In genomic region chr11:97309911-97310571, GRCm38 (mm10) we compare ENCODE assay signal across 8 mouse cellular contexts. TPM values are rescaled to one million over a fixed set of nuclear protein-coding genes. Genes with fewer than 3 reads are reported as not detected.
DNase-seq lines count a peak whose midpoint lies in the region; ATAC-seq and TF ChIP-seq lines count a peak whose summit lies in the region.

No protein-coding gene starts in this region.

- peak overlapping the region; percentile 62 for H3K4me2 ChIP-seq in lung, postnatal 0 days (replicated peaks; ENCODE audit: low read depth, low read length)

- under 1% methylated on average over 25 of the region's 25 CpGs for WGBS in hindbrain, embryonic 10.5 days
- under 1% methylated on average over 25 of the region's 25 CpGs for WGBS in lung, postnatal 0 days

- peaks cover 34% of the 10 kb centered on the region for H3K4me1 ChIP-seq in G1E (ENCODE audit: insufficient read depth, low read depth, low read length)
- peaks cover 26% of the 10 kb centered on the region for H3K4me1 ChIP-seq in hindbrain, embryonic 10.5 days (replicated peaks)
- H3K4me1 ChIP-seq in lung, postnatal 0 days (ENCODE audit: insufficient read depth, low read depth, low read length): peaks cover 5% of the 10 kb centered on the region; the same call in 1 of the 2 replicates

- 0 out of 2 replicates have a peak overlapping the region, but pooled peaks have one; percentile 12 for H3K9ac ChIP-seq in lung, postnatal 0 days (replicated peaks; ENCODE audit: low read depth)

- TF ChIP-seq CTCF in G1E (IDR thresholded peaks at IDR 0.05; ENCODE audit: low read depth, low read length): 0 out of 2 replicates have a peak, but pooled peaks have one; percentile 25
- TF ChIP-seq CTCF in lung, postnatal 0 days (IDR thresholded peaks at IDR 0.05): peak; percentile 91

- DNase-seq in G1E (ENCODE audit: low spot score): peak; percentile 68
- DNase-seq in cerebellum, adult 11-12 months: peak; percentile 81
- peak; percentile 85 for DNase-seq in hindbrain, embryonic 10.5 days (ENCODE audit: low spot score)
- DNase-seq in layer of hippocampus, adult 9-10 months (ENCODE audit: low spot score): peak; percentile 71
- peak; percentile 94 for DNase-seq in lung, postnatal 0 days (ENCODE audit: low spot score)
- peak; percentile 27 for DNase-seq in ovary, postnatal 10 days (ENCODE audit: low spot score)
- peak; percentile 41 to 58 for DNase-seq in thymus, postnatal 36 days

- peak overlapping the region; percentile 82 for H3K27ac ChIP-seq in hindbrain, embryonic 10.5 days
- H3K27ac ChIP-seq in lung, postnatal 0 days (ENCODE audit: low read length): peak overlapping the region; percentile 84

- H3K9me3 ChIP-seq in G1E (replicated peaks): no peaks in the 10 kb centered on the region
- H3K9me3 ChIP-seq in hindbrain, embryonic 10.5 days: no peaks in the 10 kb centered on the region
- no peaks in the 10 kb centered on the region for H3K9me3 ChIP-seq in lung, postnatal 0 days (ENCODE audit: low read length)

- 0 out of 2 replicates have a peak, but pooled peaks have one; percentile 21 for TF ChIP-seq EP300 in lung, postnatal 0 days (IDR thresholded peaks at IDR 0.05)

- H3K4me3 ChIP-seq in G1E (ENCODE audit: low read depth, low read length): peak overlapping the region; percentile 65
- peak overlapping the region; percentile 56 for H3K4me3 ChIP-seq in hindbrain, embryonic 10.5 days
- H3K4me3 ChIP-seq in lung, postnatal 0 days (ENCODE audit: low read depth, low read length): peak overlapping the region; percentile 35

- H3K27me3 ChIP-seq in G1E (ENCODE audit: insufficient read depth, low read length): no peaks in the 10 kb centered on the region
- H3K27me3 ChIP-seq in hindbrain, embryonic 10.5 days (ENCODE audit: insufficient read depth, poor library complexity, severe bottlenecking): peaks cover 18% of the 10 kb centered on the region; the same call in 1 of the 2 replicates
- H3K27me3 ChIP-seq in lung, postnatal 0 days (replicated peaks; ENCODE audit: insufficient read depth, low read length): no peaks in the 10 kb centered on the region

- no peak for ATAC-seq in G1E (ENCODE audit: extremely low read depth, insufficient number of reproducible peaks, low FRiP score, poor library complexity, severe bottlenecking)
- peak; percentile 92 for ATAC-seq in frontal cortex, adult (ENCODE audit: low TSS enrichment)
- ATAC-seq in lung, postnatal 0 days: peak; percentile 67

- H3K36me3 ChIP-seq in G1E (replicated peaks): no peaks in the 10 kb centered on the region
- H3K36me3 ChIP-seq in hindbrain, embryonic 10.5 days: no peaks in the 10 kb centered on the region
- H3K36me3 ChIP-seq in lung, postnatal 0 days (ENCODE audit: insufficient read depth, low read length): no peaks in the 10 kb centered on the region

RNA-seq across cellular contexts. Expression of gene Mrpl45, which starts 5.5 kb away (rescaled TPM):
- total RNA-seq in G1E (2014; fragmentation: Nextera tagmentation) (77.5 and 85.1 TPM in 2 replicates), G1E (2017) (46.3 and 46.8 TPM in 2 replicates)
- 8.3 and 13.1 TPM in 2 replicates for polyA plus RNA-seq in G1E (2012)
- 50.8 and 63.5 TPM in 2 replicates for polyA plus RNA-seq in hindbrain, embryonic 10.5 days (2016; fragmentation: Nextera tagmentation; extraction: Ambion mirVana)
- polyA plus RNA-seq in lung, postnatal 0 days (2015; fragmentation: Nextera tagmentation; extraction: Ambion mirVana): 19.2 and 22.4 TPM in 2 replicates

RNA-seq across cellular contexts. Expression of gene Npepps, which starts 29.6 kb away (rescaled TPM):
- total RNA-seq in G1E (2014; fragmentation: Nextera tagmentation) (81.3 and 87.9 TPM in 2 replicates), G1E (2017) (50.2 and 53.6 TPM in 2 replicates)
- 23.5 and 35.8 TPM in 2 replicates for polyA plus RNA-seq in G1E (2012)
- 98.7 and 103 TPM in 2 replicates for polyA plus RNA-seq in hindbrain, embryonic 10.5 days (2016; fragmentation: Nextera tagmentation; extraction: Ambion mirVana)
- polyA plus RNA-seq in lung, postnatal 0 days (2015; fragmentation: Nextera tagmentation; extraction: Ambion mirVana): 47.5 and 54.3 TPM in 2 replicates

RNA-seq across cellular contexts. Expression of gene Gpr179, which starts 41.8 kb away (rescaled TPM):
- total RNA-seq in G1E (2014; fragmentation: Nextera tagmentation): not detected in 2 replicates
- total RNA-seq in G1E (2017): 0.06 and 0.11 TPM in 2 replicates
- polyA plus RNA-seq in G1E (2012): 0.01 and 0.02 TPM in 2 replicates
- polyA plus RNA-seq in hindbrain, embryonic 10.5 days (2016; fragmentation: Nextera tagmentation; extraction: Ambion mirVana): 0.07 and 0.09 TPM in 2 replicates
- polyA plus RNA-seq in lung, postnatal 0 days (2015; fragmentation: Nextera tagmentation; extraction: Ambion mirVana): 0.23 and 0.24 TPM in 2 replicates

RNA-seq across cellular contexts. Expression of gene Socs7, which starts 52.3 kb away (rescaled TPM):
- total RNA-seq in G1E (2014; fragmentation: Nextera tagmentation): 14.9 and 49.0 TPM in 2 replicates
- 11.3 and 15.4 TPM in 2 replicates for total RNA-seq in G1E (2017)
- 5.2 and 6.0 TPM in 2 replicates for polyA plus RNA-seq in G1E (2012)
- 3.9 and 4.6 TPM in 2 replicates for polyA plus RNA-seq in hindbrain, embryonic 10.5 days (2016; fragmentation: Nextera tagmentation; extraction: Ambion mirVana)
- polyA plus RNA-seq in lung, postnatal 0 days (2015; fragmentation: Nextera tagmentation; extraction: Ambion mirVana): 2.4 and 2.5 TPM in 2 replicates

Comparison
In these comparisons a context has a peak if more than half of its experiments do, and no peak if none do; other contexts are left out.
1. DNase-seq: peak in every context shown above with its lines; median percentile 94 in lung, postnatal 0 days; 85 in hindbrain, embryonic 10.5 days; 81 in cerebellum, adult 11-12 months; 71 in layer of hippocampus, adult 9-10 months; 68 in G1E; 50 in thymus, postnatal 36 days; 27 in ovary, postnatal 10 days.